Mouse (Mus musculus) CH12.LX (cell line): Measurements from ENCODE around the gene Nup133. TPM values are rescaled to one million over a fixed set of nuclear protein-coding genes. Genes with fewer than 3 reads are reported as not detected.

Source experiments
- DNase-seq: peaks from one replicate; pipeline ENCODE4 v3.0.0-alpha.2; 2013; ENCODE audit errors: extremely low read depth
- H3K27ac ChIP-seq: 2 replicates; pipeline ENCODE4 v1.5.1; 2012; ENCODE audit warnings: low read depth, mild to moderate bottlenecking, control low read depth, moderate library complexity; ENCODE audit not compliant: insufficient read depth
- H3K27me3 ChIP-seq: replicated peaks from 2 replicates; pipeline ENCODE3; 2012; ENCODE audit warnings: inconsistent platforms
- H3K36me3 ChIP-seq, 2 experiments: replicated peaks in 1 of 2; 2 replicates each; pipeline versions ENCODE3 to v1.6.1; 2012; ENCODE audit warnings: inconsistent platforms in 1 of 2, low read length in 1 of 2, mild to moderate bottlenecking in 1 of 2, mixed read lengths in 1 of 2, moderate library complexity in 1 of 2; ENCODE audit not compliant: control insufficient read depth in 1 of 2, insufficient read depth in 1 of 2
- H3K4me1 ChIP-seq, 2 experiments: 2 replicates each; pipeline ENCODE4 v1.6.1; 2012; ENCODE audit warnings: inconsistent platforms in 1 of 2, moderate library complexity in 1 of 2; ENCODE audit not compliant: insufficient read depth in 2 of 2, control insufficient read depth in 1 of 2
- H3K4me2 ChIP-seq: 2 replicates; pipeline ENCODE4 v1.6.1; 2012; ENCODE audit warnings: low read depth, mild to moderate bottlenecking, control low read depth; ENCODE audit not compliant: poor library complexity, insufficient read depth, severe bottlenecking
- H3K4me3 ChIP-seq, 3 experiments: fragments of 150-350 bp in 1 of 3; sonication (generic) in 1 of 3; replicated peaks in 1 of 3; 2 replicates each; pipeline versions ENCODE3 to v1.5.1; 2011 to 2012; ENCODE audit warnings: low read depth in 2 of 3, low read length in 2 of 3, mild to moderate bottlenecking in 2 of 3, moderate library complexity in 2 of 3, control low read depth in 1 of 3, improper control_type of control experiment in 1 of 3, inconsistent platforms in 1 of 3, mixed read lengths in 1 of 3; ENCODE audit not compliant: poor library complexity in 1 of 3
- H3K79me2 ChIP-seq: replicated peaks from 2 replicates; pipeline ENCODE4 v1.6.1; 2012; ENCODE audit warnings: mild to moderate bottlenecking, moderate library complexity; ENCODE audit not compliant: control insufficient read depth, poor library complexity, insufficient read depth, severe bottlenecking; ENCODE audit errors: extremely low read depth
- H3K9ac ChIP-seq: 2 replicates; pipeline ENCODE4 v1.6.1; 2012; ENCODE audit warnings: low read depth, mild to moderate bottlenecking, control low read depth, moderate library complexity; ENCODE audit not compliant: insufficient read depth
- H3K9me3 ChIP-seq: replicated peaks from 2 replicates; pipeline ENCODE3; 2012; ENCODE audit warnings: low read length, inconsistent platforms, mixed read lengths
- BHLHE40 ChIP-seq: IDR thresholded peaks from 2 replicates; pipeline ENCODE4 v1.6.1; 2011; ENCODE audit warnings: mild to moderate bottlenecking, low read depth, low read length, improper control_type of control experiment
- CHD2 ChIP-seq: IDR thresholded peaks from 2 replicates; pipeline ENCODE4 v1.6.1; 2011; ENCODE audit warnings: low read length, improper control_type of control experiment
- ELF1 ChIP-seq: IDR thresholded peaks from 2 replicates; pipeline ENCODE4 v1.6.1; 2014; ENCODE audit warnings: low read depth, mild to moderate bottlenecking, inconsistent platforms, low read length, improper control_type of control experiment
- EP300 ChIP-seq: IDR thresholded peaks from 2 replicates; pipeline ENCODE4 v1.6.1; 2011; ENCODE audit warnings: low read length, improper control_type of control experiment
- GABPA ChIP-seq: IDR thresholded peaks from 2 replicates; pipeline ENCODE4 v1.6.1; 2012; ENCODE audit warnings: low read depth, low read length, improper control_type of control experiment, inconsistent platforms; ENCODE audit not compliant: insufficient replicate concordance
- HCFC1 ChIP-seq: IDR thresholded peaks from 2 replicates; pipeline ENCODE4 v1.6.1; 2012; ENCODE audit warnings: low read depth, mild to moderate bottlenecking, inconsistent platforms, low read length, improper control_type of control experiment
- JUND ChIP-seq: conservative IDR thresholded peaks from 2 replicates; pipeline ENCODE4 v1.6.1; 2011; ENCODE audit warnings: low read depth, low read length, improper control_type of control experiment
- KAT2A ChIP-seq: IDR thresholded peaks from 2 replicates; pipeline ENCODE4 v1.6.1; 2012; ENCODE audit warnings: low read length, improper control_type of control experiment, inconsistent platforms; ENCODE audit not compliant: insufficient replicate concordance
- MAFK ChIP-seq: IDR thresholded peaks from 2 replicates; pipeline ENCODE4 v1.6.1; 2011; ENCODE audit warnings: low read length, improper control_type of control experiment; ENCODE audit not compliant: insufficient replicate concordance
- MAX ChIP-seq: IDR thresholded peaks from 2 replicates; pipeline ENCODE4 v1.6.1; 2011; ENCODE audit warnings: low read length, improper control_type of control experiment
- MXI1 ChIP-seq: IDR thresholded peaks from 2 replicates; pipeline ENCODE4 v1.6.1; 2011; ENCODE audit warnings: mild to moderate bottlenecking, low read depth, low read length, improper control_type of control experiment
- MYC ChIP-seq: IDR thresholded peaks from 2 replicates; pipeline ENCODE4 v1.6.1; 2011; ENCODE audit warnings: low read depth, mild to moderate bottlenecking, improper control_type of control experiment, low read length
- NRF1 ChIP-seq: IDR thresholded peaks from 2 replicates; pipeline ENCODE4 v1.6.1; 2014; ENCODE audit warnings: low read depth, mild to moderate bottlenecking, inconsistent platforms, low read length, improper control_type of control experiment, moderate library complexity
- PAX5 ChIP-seq: IDR thresholded peaks from 2 replicates; pipeline ENCODE4 v1.6.1; 2012; ENCODE audit warnings: low read length, inconsistent platforms, mixed read lengths
- POLR2AphosphoS2 ChIP-seq: IDR thresholded peaks from 2 replicates; pipeline ENCODE4 v1.6.1; 2011; ENCODE audit warnings: low read depth, low read length, improper control_type of control experiment
- SIN3A ChIP-seq: IDR thresholded peaks from 2 replicates; pipeline ENCODE4 v1.6.1; 2012; ENCODE audit warnings: low read length, improper control_type of control experiment, inconsistent platforms
- TCF12 ChIP-seq: IDR thresholded peaks from 2 replicates; pipeline ENCODE4 v1.6.1; 2014; ENCODE audit warnings: low read depth, mild to moderate bottlenecking, inconsistent platforms, low read length, improper control_type of control experiment
- USF1 ChIP-seq: IDR thresholded peaks from 2 replicates; pipeline ENCODE4 v1.6.1; 2014; ENCODE audit warnings: low read depth, mild to moderate bottlenecking, inconsistent platforms, low read length, improper control_type of control experiment
- USF2 ChIP-seq: conservative IDR thresholded peaks from 2 replicates; pipeline ENCODE4 v1.6.1; 2011; ENCODE audit warnings: low read depth, low read length, improper control_type of control experiment
- ZC3H11A ChIP-seq: IDR thresholded peaks from 2 replicates; pipeline ENCODE4 v1.6.1; 2012; ENCODE audit warnings: low read depth, mild to moderate bottlenecking, inconsistent platforms, low read length, improper control_type of control experiment
- ZKSCAN1 ChIP-seq: IDR thresholded peaks from 2 replicates; pipeline ENCODE4 v1.6.1; 2012; ENCODE audit warnings: low read depth, inconsistent platforms, low read length, improper control_type of control experiment, borderline replicate concordance
- ZMIZ1 ChIP-seq: IDR thresholded peaks from 2 replicates; pipeline ENCODE4 v1.6.1; 2012; ENCODE audit warnings: low read depth, mild to moderate bottlenecking, inconsistent platforms, low read length, improper control_type of control experiment
- ZNF384 ChIP-seq: IDR thresholded peaks from 2 replicates; pipeline ENCODE4 v1.6.1; 2012; ENCODE audit warnings: low read depth, low read length, improper control_type of control experiment, inconsistent platforms
- dilution Hi-C: fragments of 300-500 bp; cut with MboI; formaldehyde crosslinking; loops from 2 replicates; pipeline ENCODE4 v1.14.3; 2020; ENCODE audit warnings: low sequenced_read_pairs; ENCODE audit not compliant: extremely low pct_unique_long_range_greater_than_20kb, extremely low pct_ligation_motif_present
- in situ Hi-C: fragments of 300-500 bp; cut with MboI; formaldehyde crosslinking; loops from 3 replicates; pipeline ENCODE4 v1.14.3; 2019; ENCODE audit warnings: low sequenced_read_pairs, low pct_ligation_motif_present, low pct_unique_long_range_greater_than_20kb, mixed read lengths
- polyA plus RNA-seq: library from polyadenylated mRNA; unstranded; fragments of >175 nt; gene quantifications from 2 replicates; pipeline ENCODE4 v1.2.1, GENCODE M21; 2012; ENCODE audit warnings: low read depth; ENCODE audit not compliant: insufficient read length
- total RNA-seq, 2 experiments: library from RNA; depleted of rRNA; stranded (reverse); fragments of 300-350 nt in 1 of 2; fragments of >200 nt in 1 of 2; gene quantifications; 2 replicates each; pipeline ENCODE4 v1.2.3; 2012 to 2014

The Nup133 gene
- total and polyA plus RNA-seq, 3 experiments: 32.8 to 49.0 (median 39.6) TPM

GRCm38 (mm10) chr8:123895680-123896365 is 53.2 kb downstream of the Nup133 start:
- Histone ChIP-seq H3K9me3 (no peaks in the 10 kb centered on the region), H3K27ac (no peak overlapping the region), H3K27me3 (peaks cover 4% of the 10 kb centered on the region), H3K36me3 (peaks cover 8 to 33% of the 10 kb centered on the region in 2 experiments), H3K79me2 (no peaks in the 10 kb centered on the region), H3K4me1 (no peaks in the 10 kb centered on the region), H3K4me2 (no peak overlapping the region), H3K4me3 (no peak overlapping the region), H3K9ac (no peak overlapping the region)
- TF ChIP-seq ZMIZ1 (no peak), GABPA (no peak), NRF1 (no peak), MAFK (no peak), SIN3A (no peak), MYC (no peak), ZKSCAN1 (no peak), MAX (no peak), BHLHE40 (no peak), EP300 (no peak), CHD2 (no peak), MXI1 (no peak), ZNF384 (no peak), POLR2AphosphoS2 (no peak)
- no peak for DNase-seq
- dilution Hi-C loops (no loop called here), in situ Hi-C loops (no loop called here)

GRCm38 (mm10) chr8:123895230-123895629 is 53.8 kb downstream of the Nup133 start:
- no peak overlapping the region for H3K9ac ChIP-seq
- peaks cover 10% of the 10 kb centered on the region for H3K27me3 ChIP-seq
- TF ChIP-seq MAX: no peak
- no peak for TF ChIP-seq POLR2AphosphoS2
- no peak for TF ChIP-seq JUND
- no peak for TF ChIP-seq BHLHE40
- TF ChIP-seq MAFK: no peak
- TF ChIP-seq ELF1: no peak
- TF ChIP-seq TCF12: no peak
- TF ChIP-seq HCFC1: no peak
- no peak for TF ChIP-seq ZMIZ1
- TF ChIP-seq PAX5: no peak
- TF ChIP-seq KAT2A: no peak
- no peak for TF ChIP-seq USF2
- TF ChIP-seq GABPA: no peak
- no peak for TF ChIP-seq USF1
- TF ChIP-seq ZC3H11A: no peak
- no peak for TF ChIP-seq MXI1
- no peak overlapping the region for H3K27ac ChIP-seq
- H3K4me2 ChIP-seq: no peak overlapping the region
- peaks cover 4 to 27% of the 10 kb centered on the region in 2 experiments for H3K36me3 ChIP-seq
- in situ Hi-C loops: no loop called here
- no peak overlapping the region for H3K4me3 ChIP-seq
- H3K4me1 ChIP-seq: no peaks in the 10 kb centered on the region
- dilution Hi-C loops: no loop called here
- H3K9me3 ChIP-seq: no peaks in the 10 kb centered on the region
- no peak for DNase-seq
- H3K79me2 ChIP-seq: no peaks in the 10 kb centered on the region
